Mouse (Mus musculus): Measurements from ENCODE around the gene Jag2.

The Jag2 gene

GRCm38 (mm10) chr12:112929562-112930352 lies at the start of gene Jag2:
TSS of gene Jag2 (minus strand) at chr12:112929776.
- peak; percentile 78 for DNase-seq (ENCODE audit: low spot score)

DNA sequence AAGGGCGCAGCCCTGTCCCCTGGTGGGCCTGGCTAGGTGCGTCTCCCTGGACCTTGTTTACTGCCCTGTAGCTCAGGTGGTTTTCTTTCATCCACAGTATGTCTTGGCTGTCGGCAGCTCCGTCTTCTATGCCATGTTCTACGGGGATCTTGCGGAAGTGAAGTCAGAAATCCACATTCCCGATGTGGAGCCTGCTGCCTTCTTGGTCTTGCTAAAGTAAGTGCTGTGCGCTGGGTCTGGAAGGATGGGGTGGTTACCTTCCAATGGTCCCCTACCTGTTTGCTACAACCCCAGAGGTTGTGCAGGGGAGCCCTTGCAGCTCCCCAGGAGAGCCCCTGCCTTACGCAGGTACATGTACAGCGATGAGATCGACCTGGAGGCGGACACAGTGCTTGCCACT lies 47.6 kb upstream of the Jag2 start:
- no peak for DNase-seq (ENCODE audit: low spot score)

GRCm38 (mm10) chr12:112976371-112977073 lies 46.9 kb upstream of the Jag2 start, which contains the start of gene Btbd6:
TSS of gene Btbd6 (plus strand) at chr12:112976482.
- DNase-seq (ENCODE audit: low spot score), result peak; percentile 89

- DNase-seq (ENCODE audit: low spot score), result no peak
Measured at GRCm38 (mm10) chr12:112974736-112975135, 45.2 kb upstream of the Jag2 start.

GRCm38 (mm10) chr12:112969616-112970015 lies 40.0 kb upstream of the Jag2 start:
- no peak for DNase-seq (ENCODE audit: low spot score)

GRCm38 (mm10) chr12:112968943-112969342 lies 39.4 kb upstream of the Jag2 start:
- no peak for DNase-seq (ENCODE audit: low spot score)

- no peak for DNase-seq (ENCODE audit: low spot score)
Measured at GRCm38 (mm10) chr12:112965783-112966182, 36.2 kb upstream of the Jag2 start.

GRCm38 (mm10) chr12:112961872-112962271 lies 32.3 kb upstream of the Jag2 start:
- DNase-seq (ENCODE audit: low spot score), result no peak

DNA sequence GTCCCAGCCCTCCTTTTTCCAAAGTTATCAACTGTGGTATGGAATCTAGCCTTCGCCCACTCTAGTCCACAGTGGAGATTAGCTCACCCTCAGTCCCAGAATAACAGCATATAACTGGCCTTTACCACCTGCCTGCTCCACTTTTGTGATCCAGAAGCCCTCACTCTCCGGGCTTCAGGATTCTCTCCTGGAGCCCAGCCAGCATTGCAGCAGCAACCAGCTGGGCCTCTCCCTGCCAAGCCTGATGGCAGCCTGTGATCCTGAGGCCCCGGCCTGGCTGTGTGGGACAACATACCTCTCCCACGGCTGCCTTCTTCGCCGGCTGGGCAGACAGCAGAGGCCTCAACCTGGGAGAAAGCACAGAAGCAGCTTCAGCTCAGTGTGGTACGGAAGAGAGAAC lies 31.9 kb upstream of the Jag2 start:
- no peak for DNase-seq (ENCODE audit: low spot score)

DNA sequence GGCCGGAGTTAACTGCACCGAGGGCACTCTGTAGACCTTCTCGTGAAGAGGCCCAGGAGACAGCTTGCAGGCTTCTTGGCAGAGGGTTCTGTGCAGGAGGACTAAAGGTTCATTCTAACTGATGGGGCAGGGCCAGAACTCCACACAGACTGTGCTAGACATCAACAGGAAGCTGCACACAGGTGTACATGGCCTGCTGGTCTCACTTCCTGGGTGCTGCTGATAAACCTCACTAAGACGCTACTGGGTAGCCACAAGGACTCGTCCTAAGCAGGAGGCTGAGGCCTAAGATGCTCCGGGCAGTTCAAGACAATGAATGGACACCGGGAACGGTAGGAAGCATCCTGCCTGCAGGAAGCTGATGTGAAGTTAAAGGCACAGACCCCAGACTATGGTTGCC lies 29.8 kb upstream of the Jag2 start:
- DNase-seq (ENCODE audit: low spot score), result no peak

DNA sequence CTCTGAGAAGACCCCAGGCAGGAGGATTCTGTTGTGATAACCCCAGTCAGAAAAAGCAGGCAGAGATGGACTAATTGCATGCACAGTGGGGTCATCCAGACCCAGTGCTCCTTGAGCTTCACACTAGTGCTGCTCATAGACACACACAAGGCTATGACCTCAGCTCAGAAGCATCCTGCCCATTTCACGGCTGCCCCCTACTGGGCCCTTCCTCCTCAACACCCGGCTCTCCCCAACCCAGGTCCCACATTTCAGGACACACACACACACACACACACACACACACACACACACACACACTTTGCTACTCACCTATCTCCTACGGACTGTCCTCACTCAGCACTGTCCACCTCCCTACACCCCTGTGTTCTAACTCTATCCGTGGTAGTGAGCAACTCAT lies 28.7 kb upstream of the Jag2 start:
- DNase-seq (ENCODE audit: low spot score), result no peak

- peak; percentile 87 for DNase-seq (ENCODE audit: low spot score)
Measured at GRCm38 (mm10) chr12:112955800-112956199, 26.2 kb upstream of the Jag2 start.

DNA sequence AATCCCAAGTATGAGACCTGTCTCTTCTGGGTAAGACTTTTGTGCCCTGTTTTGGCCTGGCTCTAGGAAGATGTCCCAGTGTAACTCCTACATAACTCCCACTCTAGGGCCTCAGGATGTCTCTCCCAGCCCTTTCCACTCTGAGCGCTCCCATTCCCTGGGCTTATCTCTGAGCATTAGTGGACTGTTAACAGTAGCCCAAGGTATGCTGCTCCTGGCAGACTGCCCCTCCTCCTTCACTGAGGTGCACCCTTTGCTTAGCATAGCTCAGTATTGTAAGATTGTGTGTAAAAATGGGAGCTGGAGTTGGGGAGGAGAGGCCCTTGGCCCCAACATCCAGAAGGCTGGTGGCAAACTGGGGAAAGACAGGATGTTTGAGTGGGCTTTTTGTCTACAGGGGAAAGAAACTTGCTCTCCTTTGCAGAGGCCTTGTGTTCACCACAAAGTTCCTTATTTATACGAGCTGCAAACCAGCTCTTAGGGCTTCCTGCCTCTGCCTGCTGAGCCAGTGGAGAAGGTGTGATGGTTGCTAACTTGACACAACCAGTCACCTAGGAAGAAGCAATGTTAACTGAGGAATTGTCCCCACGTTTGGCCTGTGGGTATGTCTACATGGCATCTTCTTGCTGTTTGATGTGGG lies 23.5 kb upstream of the Jag2 start:
- no peak for DNase-seq (ENCODE audit: low spot score)

- no peak for DNase-seq (ENCODE audit: low spot score)
Measured at GRCm38 (mm10) chr12:112952433-112952832, 22.9 kb upstream of the Jag2 start.

DNA sequence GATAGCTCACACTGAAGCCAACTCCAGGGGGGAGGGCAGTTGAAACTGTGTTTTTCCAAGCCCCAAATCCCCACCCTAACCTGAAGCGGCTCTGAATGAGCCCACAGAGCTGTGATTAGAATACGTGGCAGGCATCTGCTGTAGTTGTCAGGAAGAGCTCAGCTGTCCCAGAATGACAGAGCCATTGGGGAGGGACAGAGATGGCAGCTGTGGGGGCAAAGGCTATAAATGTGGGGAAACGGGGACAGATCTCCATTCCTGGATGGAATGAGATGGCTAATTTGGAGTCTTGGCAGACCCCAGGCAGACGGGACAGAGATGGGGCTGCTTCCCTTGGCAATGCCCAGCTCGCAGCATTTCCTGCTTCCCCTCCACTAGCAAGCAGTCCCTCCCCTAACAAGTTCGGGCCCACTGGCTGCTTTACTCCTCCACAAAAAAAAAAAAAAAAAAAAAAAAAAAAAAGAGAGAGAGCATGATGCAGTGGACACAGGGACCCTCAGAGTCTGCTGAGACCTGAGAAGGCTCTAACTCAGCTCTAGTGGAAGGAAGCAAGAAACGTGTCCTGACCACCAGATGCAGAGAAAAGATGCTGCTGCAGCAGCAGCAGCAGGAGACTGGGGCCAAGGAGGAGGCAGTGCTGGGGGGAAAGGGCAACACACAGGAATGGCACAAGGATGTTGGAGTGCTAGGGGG lies 21.7 kb upstream of the Jag2 start:
- no peak for DNase-seq (ENCODE audit: low spot score)

DNA sequence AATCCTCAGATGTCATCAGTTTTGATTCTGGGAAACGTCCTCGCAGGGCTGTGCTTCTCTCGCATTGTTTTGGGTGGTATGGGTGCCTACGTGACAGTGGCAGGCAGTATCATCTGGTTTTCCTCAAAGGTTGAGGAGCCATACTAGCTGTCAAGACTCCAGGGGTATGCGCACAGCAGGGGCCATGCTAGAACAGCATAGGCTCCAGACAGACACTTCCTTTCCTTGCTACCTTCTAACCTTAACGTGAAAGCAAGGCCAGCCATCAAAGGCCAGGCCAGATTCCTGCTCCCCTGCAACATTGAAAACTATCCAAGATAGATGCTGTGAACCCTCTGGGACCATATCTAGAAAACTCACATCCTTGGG lies 21.2 kb upstream of the Jag2 start:
- no peak for DNase-seq (ENCODE audit: low spot score)

GRCm38 (mm10) chr12:112950040-112950760 lies 20.6 kb upstream of the Jag2 start:
- peak; percentile 94 for DNase-seq (ENCODE audit: low spot score)

GRCm38 (mm10) chr12:112947307-112947706 lies 17.7 kb upstream of the Jag2 start:
- DNase-seq (ENCODE audit: low spot score), result no peak

DNA sequence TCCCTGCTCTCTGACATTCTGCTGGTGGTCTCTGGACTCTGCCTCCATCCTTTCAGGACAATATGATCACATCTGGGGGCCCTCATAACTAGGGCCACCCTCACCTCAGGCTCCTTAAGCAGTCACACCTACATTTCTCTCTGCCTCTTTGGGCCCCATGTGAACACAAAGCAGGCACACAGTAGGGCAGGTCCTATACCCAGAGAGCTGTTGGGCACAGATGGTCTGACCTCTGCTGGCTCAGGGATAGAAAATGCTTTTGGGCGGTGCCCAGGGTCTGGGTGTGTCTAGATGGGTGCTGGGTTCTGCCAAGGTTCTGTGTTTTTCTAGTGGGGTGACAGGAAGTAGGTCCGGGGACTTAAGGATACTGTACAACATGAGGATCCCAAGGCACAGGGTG lies 14.1 kb upstream of the Jag2 start:
- no peak for DNase-seq (ENCODE audit: low spot score)

DNA sequence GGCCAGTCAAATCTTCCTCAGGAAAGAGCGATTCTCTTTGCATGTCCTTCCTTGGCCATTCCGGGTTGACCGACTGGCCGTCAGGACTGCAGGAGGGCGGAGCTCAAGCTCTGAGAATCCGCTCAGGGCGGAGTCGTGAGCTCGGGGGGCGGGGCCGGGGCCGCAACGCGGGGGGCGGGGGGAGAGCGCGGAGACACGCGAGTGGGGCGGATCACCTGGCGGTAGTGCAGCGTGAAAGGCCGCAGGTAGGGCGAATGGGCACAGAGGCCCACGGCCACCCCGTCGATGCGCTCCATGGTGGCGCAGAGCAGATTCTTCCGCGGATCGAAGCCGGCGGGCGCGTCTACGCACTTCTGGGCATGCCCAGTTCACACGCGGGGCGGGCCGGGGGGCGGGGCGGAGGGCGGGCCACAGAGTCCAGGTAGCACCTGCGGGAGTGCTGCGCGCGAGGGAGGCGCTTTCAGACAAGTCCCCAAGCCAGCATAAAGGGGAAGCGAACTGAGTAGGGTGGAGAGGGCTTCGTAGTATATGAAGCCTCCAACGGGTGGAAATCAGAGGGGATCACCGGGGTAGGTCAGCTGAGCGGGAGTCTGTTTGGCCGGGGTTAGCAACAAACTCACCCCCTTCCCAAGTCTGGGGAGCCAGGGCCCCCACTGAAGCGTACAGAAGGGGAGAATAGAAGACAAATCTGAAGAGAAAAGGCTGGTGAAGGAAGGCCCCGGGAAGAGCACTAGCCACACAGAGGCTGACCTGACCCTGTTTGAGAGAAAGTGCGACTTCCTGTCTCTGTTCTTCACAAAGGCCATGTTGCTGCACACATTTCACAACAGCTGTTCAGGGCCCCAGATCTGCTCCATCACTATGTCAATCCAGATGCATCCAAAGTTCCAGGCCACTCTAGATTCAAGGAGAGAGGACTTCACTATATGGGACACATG lies 12.5 kb upstream of the Jag2 start, which contains the start of gene Nudt14:
Gene Nudt14, minus strand, starts transcription at position 349 of the 938 bp plus-strand sequence.
- peak; percentile 68 for DNase-seq (ENCODE audit: low spot score)
